Mouse (Mus musculus) embryonic stem cell, embryonic (primary cell): ENCODE results near the gene Pou2f1.

Source experiments
- CTCF ChIA-PET, 4 experiments: fragments of 300-600 bp in 2 of 4; fragments of 350-600 bp in 2 of 4; sonication (Branson Sonifier 250); formaldehyde crosslinking; loops; one replicate each; lab custom pipeline; 2022; ENCODE audit warnings: inconsistent platforms in 2 of 4; lab: Charles Lee
- POLR2A ChIA-PET, 4 experiments: fragments of 300-600 bp in 2 of 4; fragments of 350-600 bp in 2 of 4; sonication (Branson Sonifier 250); formaldehyde crosslinking; loops; one replicate each; lab custom pipeline; 2022; ENCODE audit warnings: antibody characterized with exemption in 4 of 4, inconsistent platforms in 1 of 4; lab: Charles Lee

Pou2f1 gene

GRCm38 (mm10) chr1:165932842-165933241 is 69.6 kb downstream of the Pou2f1 start:
- POLR2A ChIA-PET = interaction anchor here in 1 of 4 experiments (0.5 kb wide), 1 partner anchor 91 kb away, joined by 4 read pairs; no protein-coding TSS in a partner anchor
- CTCF ChIA-PET = no interaction called here

- ChIA-PET POLR2A (no interaction called here), CTCF (no interaction called here)
Observed at GRCm38 (mm10) chr1:165930510-165930909, 72.0 kb downstream of the Pou2f1 start.

- CTCF ChIA-PET = no interaction called here
- POLR2A ChIA-PET = interaction anchor here in 1 of 4 experiments (0.9 to 1.4 kb wide), 2 partner anchors 15 to 16 kb away, joined by 3 to 4 read pairs; no protein-coding TSS in a partner anchor
Observed at GRCm38 (mm10) chr1:165927507-165928279, 74.8 kb downstream of the Pou2f1 start.

- CTCF ChIA-PET = no interaction called here
- POLR2A ChIA-PET = interaction anchor here in 1 of 4 experiments (1.1 to 1.4 kb wide), 2 partner anchors 41 to 92 kb away, joined by 3 read pairs; no protein-coding TSS in a partner anchor
Observed at GRCm38 (mm10) chr1:165925207-165925606, 77.3 kb downstream of the Pou2f1 start.

- ChIA-PET POLR2A (no interaction called here), CTCF (no interaction called here)
Observed at GRCm38 (mm10) chr1:165922488-165922887, 80.0 kb downstream of the Pou2f1 start.

- ChIA-PET POLR2A (interaction anchor here in 1 of 4 experiments (0.7 to 1.0 kb wide), 2 partner anchors 10 to 37 kb away, joined by 3 read pairs; no protein-coding TSS in a partner anchor), CTCF (interaction anchor here in 2 of 4 experiments (0.6 to 1.0 kb wide), 5 partner anchors 28 to 233 kb away, joined by 3 to 4 read pairs (median 3); no protein-coding TSS in a partner anchor)
Observed at GRCm38 (mm10) chr1:165921026-165921425, 81.5 kb downstream of the Pou2f1 start.

GRCm38 (mm10) chr1:165914416-165914801 is 88.1 kb downstream of the Pou2f1 start:
- CTCF ChIA-PET = no interaction called here
- POLR2A ChIA-PET = interaction anchor here in 1 of 4 experiments (1.3 kb wide), 1 partner anchor 28 kb away, joined by 3 read pairs; no protein-coding TSS in a partner anchor

GRCm38 (mm10) chr1:165913720-165914415 is 88.6 kb downstream of the Pou2f1 start:
- CTCF ChIA-PET = interaction anchor here in 1 of 4 experiments (0.6 kb wide), 1 partner anchor 1120 kb away, joined by 3 read pairs; no protein-coding TSS in a partner anchor

GRCm38 (mm10) chr1:165909471-165909870 is 93.0 kb downstream of the Pou2f1 start:
- POLR2A ChIA-PET = interaction anchor here in 1 of 4 experiments (0.5 to 1.4 kb wide), 3 partner anchors 10 to 49 kb away, joined by 3 to 7 read pairs (median 4); no protein-coding TSS in a partner anchor
- CTCF ChIA-PET = no interaction called here

More at GRCm38 (mm10) chr1:165913720-165914415, 88.6 kb downstream of the Pou2f1 start:
- POLR2A ChIA-PET = interaction anchor here in 1 of 4 experiments (0.7 to 1.3 kb wide), 2 partner anchors 28 to 126 kb away, joined by 3 read pairs; no protein-coding TSS in a partner anchor

GRCm38 (mm10) chr1:165908806-165909205 is 93.7 kb downstream of the Pou2f1 start:
- ChIA-PET POLR2A (interaction anchor here in 1 of 4 experiments (1.0 to 1.4 kb wide), 4 partner anchors 10 to 32 kb away, joined by 3 to 4 read pairs (median 4); no protein-coding TSS in a partner anchor), CTCF (no interaction called here)

GRCm38 (mm10) chr1:165908153-165908552 is 94.3 kb downstream of the Pou2f1 start:
- POLR2A ChIA-PET = interaction anchor here in 1 of 4 experiments (0.6 to 1.4 kb wide), 5 partner anchors 9 to 1605 kb away, joined by 3 to 4 read pairs (median 4); no protein-coding TSS in a partner anchor

GRCm38 (mm10) chr1:165903596-165903995 is 98.9 kb downstream of the Pou2f1 start:
- POLR2A ChIA-PET = interaction anchor here in 2 of 4 experiments (0.6 to 1.8 kb wide), 3 partner anchors 10 to 168 kb away, joined by 3 to 4 read pairs (median 4); no protein-coding TSS in a partner anchor
- CTCF ChIA-PET = no interaction called here

More at GRCm38 (mm10) chr1:165908153-165908552, 94.3 kb downstream of the Pou2f1 start:
- CTCF ChIA-PET = no interaction called here

- ChIA-PET POLR2A (interaction anchor here in 2 of 4 experiments (1.0 to 1.6 kb wide), 4 partner anchors 14 to 31 kb away, joined by 3 to 5 read pairs (median 4); no protein-coding TSS in a partner anchor), CTCF (no interaction called here)
Observed at GRCm38 (mm10) chr1:165891686-165892085, 110.8 kb downstream of the Pou2f1 start.

- ChIA-PET CTCF (interaction anchor here in 1 of 4 experiments (0.8 kb wide), 1 partner anchor 102 kb away, joined by 3 read pairs; no protein-coding TSS in a partner anchor), POLR2A (interaction anchor here in 1 of 4 experiments (1.2 to 1.4 kb wide), 2 partner anchors 29 to 42 kb away, joined by 3 read pairs; no protein-coding TSS in a partner anchor)
Observed at GRCm38 (mm10) chr1:165882146-165882900, 120.2 kb downstream of the Pou2f1 start.

GRCm38 (mm10) chr1:165878751-165879150 is 123.7 kb downstream of the Pou2f1 start:
- ChIA-PET POLR2A (interaction anchor here in 1 of 4 experiments (0.9 to 1.0 kb wide), 2 partner anchors 10 to 90 kb away, joined by 3 to 4 read pairs; no protein-coding TSS in a partner anchor), CTCF (interaction anchor here in 1 of 4 experiments (0.5 kb wide), 1 partner anchor 10 kb away, joined by 3 read pairs; no protein-coding TSS in a partner anchor)

- ChIA-PET POLR2A (interaction anchor here in 2 of 4 experiments (0.8 to 1.7 kb wide), 3 partner anchors 9 to 17 kb away, joined by 3 to 6 read pairs (median 4); no protein-coding TSS in a partner anchor), CTCF (interaction anchor here in 1 of 4 experiments (1.2 kb wide), 1 partner anchor 8 kb away, joined by 4 read pairs; no protein-coding TSS in a partner anchor)
Observed at GRCm38 (mm10) chr1:165875520-165876284, 126.8 kb downstream of the Pou2f1 start.

GRCm38 (mm10) chr1:165874645-165875044 is 127.8 kb downstream of the Pou2f1 start:
- POLR2A ChIA-PET = no interaction called here

More at GRCm38 (mm10) chr1:165874645-165875044, 127.8 kb downstream of the Pou2f1 start:
- CTCF ChIA-PET = no interaction called here
